Mouse (Mus musculus): ENCODE results near the gene Tbc1d2b. TPM values are rescaled to one million over a fixed set of nuclear protein-coding genes. Genes with fewer than 3 reads are reported as not detected.

Gene Tbc1d2b
- polyA plus RNA-seq, 1 experiment from 2014 or later = 6.7 TPM

DNA sequence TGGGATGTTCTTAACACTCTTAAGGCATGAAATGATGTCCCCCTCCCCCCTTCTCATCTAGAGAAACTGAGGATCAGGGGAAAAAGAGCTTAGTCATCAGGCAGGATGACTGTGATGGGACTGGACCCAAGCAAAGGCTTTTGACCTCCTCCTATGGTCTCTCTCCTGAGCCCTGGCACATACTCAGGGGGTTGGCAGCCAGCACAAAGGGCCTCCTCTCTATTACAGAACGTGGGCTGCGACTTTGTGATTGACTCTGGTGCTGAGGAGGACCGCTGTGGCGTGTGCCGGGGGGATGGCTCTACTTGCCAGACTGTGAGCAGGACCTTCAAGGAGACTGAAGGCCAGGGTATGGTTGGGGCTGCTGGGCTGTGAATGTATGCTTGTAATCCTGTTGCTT is 81.2 kb downstream of the Tbc1d2b start:
- no peaks in the 10 kb centered on the region for H3K27me3 ChIP-seq (ENCODE audit: control insufficient read depth, insufficient read depth, low read length)
- no peak for ATAC-seq (replicated peaks; ENCODE audit: insufficient number of reproducible peaks, low FRiP score, low TSS enrichment)
- H3K9ac ChIP-seq (ENCODE audit: low read depth, low read length) = no peak overlapping the region
- H3K4me3 ChIP-seq (ENCODE audit: low read depth, low read length) = no peak overlapping the region
- no peak overlapping the region for H3K4me2 ChIP-seq
- no peaks in the 10 kb centered on the region for H3K36me3 ChIP-seq (ENCODE audit: control insufficient read depth, insufficient read depth, low read length)
- no peaks in the 10 kb centered on the region for H3K9me3 ChIP-seq (replicated peaks; ENCODE audit: control insufficient read depth, low read length)
- WGBS (ENCODE audit: insufficient replicate concordance) = 48% methylated on average over 5 of the region's 5 CpGs
- H3K4me1 ChIP-seq (ENCODE audit: control insufficient read depth, insufficient read depth, low read length) = peaks cover 22% of the 10 kb centered on the region
- no peak overlapping the region for H3K27ac ChIP-seq (ENCODE audit: low read depth, low read length)

DNA sequence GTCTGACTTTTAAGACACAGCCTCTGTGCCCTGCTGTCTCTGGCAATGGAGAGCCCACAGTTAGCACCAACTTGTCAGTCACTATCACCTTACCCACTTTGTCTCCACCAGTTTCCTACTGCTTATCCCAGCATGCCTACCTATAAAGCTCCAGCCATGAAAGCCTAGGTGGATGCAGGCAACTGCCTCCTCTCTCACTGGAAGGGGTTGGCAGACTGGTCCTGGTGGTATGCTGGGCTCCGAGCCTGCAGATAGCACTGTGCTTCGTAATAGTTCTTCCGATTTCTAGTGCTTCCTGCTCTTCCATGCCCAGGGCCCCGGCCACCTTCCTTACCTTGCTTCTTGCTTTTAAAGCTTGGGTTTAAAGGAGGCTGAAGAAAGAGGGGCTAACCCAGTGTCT is 81.7 kb downstream of the Tbc1d2b start:
- Histone ChIP-seq H3K36me3 (ENCODE audit: control insufficient read depth, insufficient read depth, low read length) (no peaks in the 10 kb centered on the region), H3K9ac (ENCODE audit: low read depth, low read length) (no peak overlapping the region), H3K4me3 (ENCODE audit: low read depth, low read length) (no peak overlapping the region), H3K9me3 (replicated peaks; ENCODE audit: control insufficient read depth, low read length) (no peaks in the 10 kb centered on the region), H3K27ac (ENCODE audit: low read depth, low read length) (0 out of 2 replicates have a peak overlapping the region, but pooled peaks have one; percentile 10), H3K27me3 (ENCODE audit: control insufficient read depth, insufficient read depth, low read length) (no peaks in the 10 kb centered on the region), H3K4me2 (no peak overlapping the region), H3K4me1 (ENCODE audit: control insufficient read depth, insufficient read depth, low read length) (peaks cover 27% of the 10 kb centered on the region)
- 47% methylated on average over 4 of the region's 4 CpGs for WGBS (ENCODE audit: insufficient replicate concordance)
- ATAC-seq (replicated peaks; ENCODE audit: insufficient number of reproducible peaks, low FRiP score, low TSS enrichment) = no peak

DNA sequence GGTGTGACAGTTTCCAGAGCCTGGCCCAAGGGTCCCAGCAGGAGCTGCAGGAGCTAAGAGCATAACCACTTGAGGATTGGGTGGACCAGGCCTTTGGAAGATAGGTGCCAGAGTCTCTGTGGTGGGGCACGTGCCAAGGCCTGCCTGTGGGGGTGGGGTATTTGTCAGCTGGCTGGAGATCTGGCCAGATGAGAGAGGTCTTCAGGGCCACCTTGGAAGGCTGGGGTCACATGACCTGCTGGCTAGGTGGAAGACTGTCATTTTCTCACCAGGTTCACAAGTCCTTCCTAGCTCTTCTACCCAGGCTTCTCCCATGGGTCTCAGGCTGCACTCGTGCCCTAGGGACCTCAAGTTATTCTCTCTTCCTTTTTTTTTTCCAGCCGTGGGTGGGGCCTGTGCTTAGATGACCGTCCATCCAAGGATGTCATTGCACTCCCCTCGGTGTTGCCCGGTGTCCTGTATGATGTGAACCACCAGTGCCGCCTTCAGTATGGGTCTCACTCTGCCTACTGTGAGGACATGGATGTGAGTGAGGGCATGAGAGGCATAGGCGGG is 85.2 kb downstream of the Tbc1d2b start:
- Histone ChIP-seq H3K4me3 (ENCODE audit: low read depth, low read length) (no peak overlapping the region), H3K36me3 (ENCODE audit: control insufficient read depth, insufficient read depth, low read length) (no peaks in the 10 kb centered on the region), H3K4me2 (no peak overlapping the region), H3K9me3 (replicated peaks; ENCODE audit: control insufficient read depth, low read length) (no peaks in the 10 kb centered on the region), H3K4me1 (ENCODE audit: control insufficient read depth, insufficient read depth, low read length) (peaks cover 36% of the 10 kb centered on the region), H3K27ac (ENCODE audit: low read depth, low read length) (no peak overlapping the region), H3K27me3 (ENCODE audit: control insufficient read depth, insufficient read depth, low read length) (no peaks in the 10 kb centered on the region), H3K9ac (ENCODE audit: low read depth, low read length) (no peak overlapping the region)
- WGBS (ENCODE audit: insufficient replicate concordance) = 82% methylated on average over 8 of the region's 8 CpGs
- ATAC-seq (replicated peaks; ENCODE audit: insufficient number of reproducible peaks, low FRiP score, low TSS enrichment) = no peak

DNA sequence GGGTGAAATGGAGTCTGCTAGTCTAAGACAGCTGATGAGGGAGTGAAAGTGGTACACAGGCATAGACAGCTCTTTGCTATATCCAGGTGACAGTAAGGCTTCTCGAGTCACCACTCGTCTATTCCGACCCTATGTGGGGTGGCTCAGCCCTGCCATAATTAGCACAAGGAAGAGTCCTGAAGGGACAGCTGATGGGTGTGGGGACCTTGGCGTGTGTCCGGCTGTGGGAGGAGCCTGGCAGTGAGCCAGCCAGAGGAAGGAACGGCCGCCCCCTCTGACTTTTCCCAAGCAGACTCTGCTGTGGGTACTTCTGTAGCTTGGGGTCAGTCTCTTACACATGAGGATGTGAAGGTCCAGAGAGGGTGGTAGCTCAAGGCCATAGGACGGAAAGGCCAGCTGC is 86.5 kb downstream of the Tbc1d2b start:
- no peaks in the 10 kb centered on the region for H3K27me3 ChIP-seq (ENCODE audit: control insufficient read depth, insufficient read depth, low read length)
- no peaks in the 10 kb centered on the region for H3K36me3 ChIP-seq (ENCODE audit: control insufficient read depth, insufficient read depth, low read length)
- H3K4me1 ChIP-seq (ENCODE audit: control insufficient read depth, insufficient read depth, low read length) = peaks cover 32% of the 10 kb centered on the region
- no peaks in the 10 kb centered on the region for H3K9me3 ChIP-seq (replicated peaks; ENCODE audit: control insufficient read depth, low read length)
- 48% methylated on average over 8 of the region's 8 CpGs for WGBS (ENCODE audit: insufficient replicate concordance)
- H3K4me2 ChIP-seq = peak overlapping the region; percentile 24
- 0 out of 2 replicates have a peak overlapping the region, but pooled peaks have one; percentile 15 for H3K27ac ChIP-seq (ENCODE audit: low read depth, low read length)
- H3K9ac ChIP-seq (ENCODE audit: low read depth, low read length) = no peak overlapping the region
- peak; percentile 11; the same call in 1 of the 2 replicates for ATAC-seq (replicated peaks; ENCODE audit: insufficient number of reproducible peaks, low FRiP score, low TSS enrichment)
- no peak overlapping the region for H3K4me3 ChIP-seq (ENCODE audit: low read depth, low read length)

DNA sequence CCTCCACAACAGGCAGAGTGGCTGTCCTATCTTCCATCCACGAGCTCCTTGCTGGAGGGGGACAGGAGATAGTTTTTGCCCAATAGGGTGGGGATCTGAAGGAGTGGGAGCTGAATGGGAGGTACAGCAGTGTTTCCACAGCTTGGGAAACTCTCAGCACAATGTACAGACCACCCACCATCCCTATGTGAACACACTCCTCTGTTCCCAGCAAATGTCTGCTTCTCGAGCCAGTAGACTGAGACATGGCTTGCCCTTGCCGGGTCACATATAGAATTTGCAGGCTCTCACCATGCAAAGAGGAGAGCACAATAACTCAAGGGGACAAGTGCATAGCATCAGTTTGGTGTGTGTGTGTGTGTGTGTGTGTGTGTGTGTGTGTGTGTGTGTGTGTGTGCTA is 87.1 kb downstream of the Tbc1d2b start:
- H3K4me2 ChIP-seq = no peak overlapping the region
- H3K9me3 ChIP-seq (replicated peaks; ENCODE audit: control insufficient read depth, low read length) = no peaks in the 10 kb centered on the region
- no peak overlapping the region for H3K9ac ChIP-seq (ENCODE audit: low read depth, low read length)
- 58% methylated on average over 3 of the region's 3 CpGs for WGBS (ENCODE audit: insufficient replicate concordance)
- no peak overlapping the region for H3K4me3 ChIP-seq (ENCODE audit: low read depth, low read length)
- H3K27ac ChIP-seq (ENCODE audit: low read depth, low read length) = no peak overlapping the region
- H3K36me3 ChIP-seq (ENCODE audit: control insufficient read depth, insufficient read depth, low read length) = no peaks in the 10 kb centered on the region
- H3K4me1 ChIP-seq (ENCODE audit: control insufficient read depth, insufficient read depth, low read length) = peaks cover 26% of the 10 kb centered on the region
- H3K27me3 ChIP-seq (ENCODE audit: control insufficient read depth, insufficient read depth, low read length) = no peaks in the 10 kb centered on the region
- no peak for ATAC-seq (replicated peaks; ENCODE audit: insufficient number of reproducible peaks, low FRiP score, low TSS enrichment)

DNA sequence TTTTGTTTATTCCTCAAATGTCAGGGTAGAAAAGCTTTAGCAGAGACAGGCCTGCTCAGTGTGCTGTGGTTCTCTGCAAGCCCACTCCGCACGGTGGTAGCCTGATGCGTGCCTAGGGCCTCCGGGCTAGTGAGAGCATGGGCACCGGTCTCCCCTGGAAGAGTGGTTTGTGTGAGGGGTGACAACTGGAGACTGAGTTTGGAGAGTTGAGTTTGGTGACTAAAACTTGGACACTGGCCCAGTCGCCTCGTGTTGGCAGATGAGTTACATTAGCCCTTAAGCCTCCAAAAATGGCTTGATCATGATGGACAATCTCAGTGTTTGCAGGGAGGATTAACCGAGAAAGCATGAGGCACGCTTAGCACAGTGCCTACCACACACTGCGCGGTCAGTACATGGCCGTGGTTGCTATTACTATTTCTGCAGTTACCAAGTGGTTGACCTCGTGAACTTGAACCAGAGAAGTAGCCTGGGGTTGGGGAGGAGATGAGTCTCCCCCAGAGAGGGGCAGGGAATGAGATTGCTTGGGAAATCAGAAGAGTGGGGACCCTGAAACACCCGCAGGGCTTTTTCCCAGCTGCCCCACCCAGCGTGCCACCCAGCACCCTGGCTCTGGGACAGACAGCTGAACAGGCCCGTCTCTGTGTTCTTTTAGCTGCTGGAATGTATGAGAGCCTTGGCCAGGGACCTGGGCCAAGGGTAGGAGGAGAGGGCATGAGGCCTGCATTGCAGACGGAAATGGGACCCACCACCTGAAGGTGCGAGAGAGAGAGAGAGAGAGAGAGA is 87.8 kb downstream of the Tbc1d2b start:
- peaks cover 25% of the 10 kb centered on the region for H3K4me1 ChIP-seq (ENCODE audit: control insufficient read depth, insufficient read depth, low read length)
- no peaks in the 10 kb centered on the region for H3K36me3 ChIP-seq (ENCODE audit: control insufficient read depth, insufficient read depth, low read length)
- H3K9ac ChIP-seq (ENCODE audit: low read depth, low read length) = no peak overlapping the region
- H3K4me2 ChIP-seq = no peak overlapping the region
- 69% methylated on average over 18 of the region's 18 CpGs for WGBS (ENCODE audit: insufficient replicate concordance)
- no peaks in the 10 kb centered on the region for H3K27me3 ChIP-seq (ENCODE audit: control insufficient read depth, insufficient read depth, low read length)
- no peaks in the 10 kb centered on the region for H3K9me3 ChIP-seq (replicated peaks; ENCODE audit: control insufficient read depth, low read length)
- no peak overlapping the region for H3K27ac ChIP-seq (ENCODE audit: low read depth, low read length)
- no peak overlapping the region for H3K4me3 ChIP-seq (ENCODE audit: low read depth, low read length)
- no peak for ATAC-seq (replicated peaks; ENCODE audit: insufficient number of reproducible peaks, low FRiP score, low TSS enrichment)

DNA sequence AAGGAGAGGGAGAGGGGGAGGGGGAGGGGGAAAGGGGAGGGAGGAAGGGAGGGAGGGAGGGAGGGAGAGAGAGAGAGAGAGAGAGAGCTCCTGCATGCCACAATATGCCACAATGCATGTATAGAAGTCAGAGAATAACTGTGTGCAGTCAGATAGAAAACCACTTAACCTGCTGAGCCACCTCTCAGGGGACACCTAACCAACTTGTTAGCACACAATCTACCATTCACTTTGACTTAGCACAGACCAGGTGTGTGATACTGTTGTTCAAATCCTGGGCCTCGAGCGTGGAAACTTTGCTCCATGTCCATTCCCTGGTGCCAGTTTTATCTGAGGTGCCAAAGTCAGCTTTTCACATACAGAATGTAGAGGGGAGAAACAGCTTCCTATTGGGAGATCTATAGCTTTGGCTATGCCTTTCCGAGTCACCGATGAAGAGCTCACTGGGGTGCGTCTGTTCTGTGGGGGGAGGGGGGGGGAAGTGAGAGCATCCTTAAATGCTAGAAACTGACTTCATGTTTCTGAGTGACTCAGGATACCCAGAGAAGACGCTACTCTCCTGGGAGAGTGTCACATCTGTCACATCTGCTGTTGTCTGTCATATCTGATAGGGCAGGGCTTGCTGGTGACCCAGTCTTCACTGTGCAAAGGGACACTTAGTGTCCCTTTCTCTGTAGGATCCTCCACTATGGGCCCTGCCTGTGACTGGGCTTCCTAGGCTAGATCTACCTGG is 88.8 kb downstream of the Tbc1d2b start:
- 72% methylated on average over 6 of the region's 6 CpGs for WGBS (ENCODE audit: insufficient replicate concordance)
- Histone ChIP-seq H3K9me3 (replicated peaks; ENCODE audit: control insufficient read depth, low read length) (no peaks in the 10 kb centered on the region), H3K4me2 (no peak overlapping the region), H3K4me1 (ENCODE audit: control insufficient read depth, insufficient read depth, low read length) (peaks cover 25% of the 10 kb centered on the region), H3K27ac (ENCODE audit: low read depth, low read length) (no peak overlapping the region), H3K36me3 (ENCODE audit: control insufficient read depth, insufficient read depth, low read length) (no peaks in the 10 kb centered on the region), H3K9ac (ENCODE audit: low read depth, low read length) (no peak overlapping the region), H3K4me3 (ENCODE audit: low read depth, low read length) (no peak overlapping the region), H3K27me3 (ENCODE audit: control insufficient read depth, insufficient read depth, low read length) (no peaks in the 10 kb centered on the region)
- no peak for ATAC-seq (replicated peaks; ENCODE audit: insufficient number of reproducible peaks, low FRiP score, low TSS enrichment)

DNA sequence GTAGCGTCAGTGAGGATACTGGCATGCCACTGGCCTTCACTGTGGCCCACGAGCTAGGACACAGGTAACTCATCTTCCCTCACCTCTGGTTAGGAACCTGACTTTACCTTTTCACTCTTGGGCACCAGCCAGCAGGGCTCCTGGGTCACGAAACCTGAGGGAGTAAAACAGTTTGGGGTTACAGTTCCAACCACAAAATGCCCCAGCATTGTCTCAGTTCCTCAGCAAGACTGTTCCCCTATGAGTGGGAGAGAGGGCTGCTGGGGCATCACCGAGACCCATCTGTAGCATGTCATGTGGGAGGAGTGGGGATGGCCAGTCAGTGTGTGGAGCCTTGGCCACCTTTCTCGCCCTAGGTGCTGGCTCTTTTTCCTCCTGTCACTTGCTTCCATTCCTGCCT is 91.2 kb downstream of the Tbc1d2b start:
- H3K4me3 ChIP-seq (ENCODE audit: low read depth, low read length) = no peak overlapping the region
- H3K9me3 ChIP-seq (replicated peaks; ENCODE audit: control insufficient read depth, low read length) = no peaks in the 10 kb centered on the region
- H3K27me3 ChIP-seq (ENCODE audit: control insufficient read depth, insufficient read depth, low read length) = no peaks in the 10 kb centered on the region
- H3K27ac ChIP-seq (ENCODE audit: low read depth, low read length) = no peak overlapping the region
- WGBS (ENCODE audit: insufficient replicate concordance) = 80% methylated on average over 5 of the region's 5 CpGs
- no peak for ATAC-seq (replicated peaks; ENCODE audit: insufficient number of reproducible peaks, low FRiP score, low TSS enrichment)
- H3K36me3 ChIP-seq (ENCODE audit: control insufficient read depth, insufficient read depth, low read length) = no peaks in the 10 kb centered on the region
- no peak overlapping the region for H3K4me2 ChIP-seq
- peaks cover 15% of the 10 kb centered on the region for H3K4me1 ChIP-seq (ENCODE audit: control insufficient read depth, insufficient read depth, low read length)
- no peak overlapping the region for H3K9ac ChIP-seq (ENCODE audit: low read depth, low read length)
